Mouse (Mus musculus): ENCODE measurements around the gene Vmn2r66.

Vmn2r66 gene

DNA sequence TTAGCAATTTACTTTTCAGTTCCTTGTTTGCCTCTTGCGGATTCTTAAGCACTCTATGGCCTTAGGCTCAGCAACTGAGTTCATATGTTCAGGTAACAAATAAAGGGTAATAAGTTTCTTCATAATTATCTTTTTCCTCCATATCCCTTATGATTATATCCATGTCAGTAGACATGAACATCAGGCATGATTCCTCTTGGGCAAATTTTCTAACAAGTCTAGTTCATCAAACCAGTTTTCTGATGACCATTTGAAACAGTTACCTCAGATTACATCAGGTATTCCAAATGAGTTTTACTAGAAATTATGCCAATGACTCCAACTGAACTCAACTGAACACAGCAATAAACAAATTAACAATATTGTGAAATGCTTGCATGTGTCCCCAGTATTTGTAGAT, at the start of gene Vmn2r66:
Vmn2r66 (minus strand) TSS at position 101 of the 400 bp plus-strand sequence.
- no peak for DNase-seq (ENCODE audit: low spot score)

DNA sequence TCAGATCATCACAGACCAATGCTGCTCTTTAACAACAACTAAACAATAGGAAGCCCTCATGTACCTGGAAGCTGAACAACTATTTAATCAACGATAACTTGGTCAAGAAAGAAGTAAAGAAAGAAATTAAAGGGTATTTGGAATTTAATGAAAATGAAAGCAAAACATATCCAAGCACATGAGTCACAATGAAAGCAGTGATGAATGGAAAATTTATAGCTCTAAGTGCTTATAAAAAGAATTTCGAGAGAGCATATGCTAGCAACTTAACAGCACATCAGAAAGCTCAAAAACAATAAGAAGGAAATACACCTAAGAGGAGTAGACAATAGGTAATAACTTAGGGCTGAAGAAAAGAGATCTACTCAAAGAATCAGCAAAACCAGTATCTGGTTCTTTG, 15.4 kb downstream of the Vmn2r66 start:
- no peak for DNase-seq (ENCODE audit: low spot score)

DNA sequence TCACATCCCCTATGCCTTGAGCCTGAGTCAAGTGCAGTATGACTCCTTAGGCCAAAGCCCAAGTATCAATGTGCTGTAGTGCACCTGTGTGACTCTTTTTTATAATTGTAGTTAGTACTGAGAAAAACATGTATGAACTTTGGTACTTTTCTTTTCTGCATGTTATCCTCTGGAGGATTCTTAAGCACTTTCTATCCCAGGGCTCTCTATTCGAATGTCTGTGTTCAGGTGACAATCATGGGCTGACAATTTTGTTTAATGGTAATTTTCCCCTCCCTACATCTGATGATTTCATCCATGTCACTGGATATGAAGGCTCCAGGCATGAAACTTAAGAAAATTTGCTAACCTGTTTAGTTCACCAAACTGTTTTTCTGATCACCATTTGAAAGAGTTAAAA, 48.1 kb downstream of the Vmn2r66 start, which contains the start of gene Vmn2r65:
Vmn2r65 (minus strand) TSS at position 101 of the 400 bp plus-strand sequence.
- DNase-seq (ENCODE audit: low spot score): no peak

Data from ovary, postnatal 10 days (tissue).